Mouse (Mus musculus) testis, adult 2 months (tissue): ENCODE measurements around the gene Asxl1.

Source experiments
- CTCF ChIP-seq: fragments of 200-500 bp; IDR thresholded peaks from 2 replicates; pipeline ENCODE4 v1.5.1; 2012; ENCODE audit warnings: low read depth, mild to moderate bottlenecking, inconsistent platforms, low read length, moderate library complexity; ENCODE audit not compliant: control insufficient read depth, insufficient read depth, insufficient replicate concordance
- POLR2A ChIP-seq: fragments of 200-500 bp; IDR thresholded peaks from 2 replicates; pipeline ENCODE4 v1.6.1; 2012; ENCODE audit warnings: low read depth, mild to moderate bottlenecking, inconsistent platforms, low read length, moderate library complexity; ENCODE audit not compliant: control insufficient read depth

GRCm38 (mm10) chr2:153389831-153390230 is 44.2 kb downstream of the Asxl1 start:
- TF ChIP-seq POLR2A (no peak), CTCF (no peak)
